Mouse (Mus musculus): ENCODE data around the gene Tspyl4. TPM values are rescaled to one million over a fixed set of nuclear protein-coding genes. Genes with fewer than 3 reads are reported as not detected.

Tspyl4 gene
- polyA plus RNA-seq, 1 experiment from 2014 or later, result 9.8 TPM

- Histone ChIP-seq H3K4me3 (ENCODE audit: low read depth, low read length) (no peak overlapping the region), H3K9me3 (ENCODE audit: control insufficient read depth, low read depth, low read length) (no peaks in the 10 kb centered on the region), H3K36me3 (ENCODE audit: control insufficient read depth, insufficient read depth, low read length) (no peaks in the 10 kb centered on the region), H3K27me3 (ENCODE audit: control insufficient read depth, insufficient read depth, low read length) (no peaks in the 10 kb centered on the region), H3K4me1 (ENCODE audit: control insufficient read depth, insufficient read depth, low read length) (no peaks in the 10 kb centered on the region), H3K27ac (ENCODE audit: low read length) (no peak overlapping the region), H3K9ac (replicated peaks; ENCODE audit: low read depth, low read length) (no peak overlapping the region), H3K4me2 (replicated peaks; ENCODE audit: low read depth, low read length) (no peak overlapping the region)
- WGBS, result 37% methylated on average over 6 of the region's 6 CpGs
- ATAC-seq (ENCODE audit: insufficient number of reproducible peaks, insufficient read depth, low FRiP score, low read depth), result no peak
Observed at GRCm38 (mm10) chr10:34341014-34341413, 43.8 kb downstream of the Tspyl4 start.

GRCm38 (mm10) chr10:34341886-34342285, 44.6 kb downstream of the Tspyl4 start:
- Histone ChIP-seq H3K27ac (ENCODE audit: low read length) (no peak overlapping the region), H3K27me3 (ENCODE audit: control insufficient read depth, insufficient read depth, low read length) (no peaks in the 10 kb centered on the region), H3K36me3 (ENCODE audit: control insufficient read depth, insufficient read depth, low read length) (no peaks in the 10 kb centered on the region), H3K4me1 (ENCODE audit: control insufficient read depth, insufficient read depth, low read length) (no peaks in the 10 kb centered on the region), H3K9ac (replicated peaks; ENCODE audit: low read depth, low read length) (no peak overlapping the region), H3K4me3 (ENCODE audit: low read depth, low read length) (no peak overlapping the region), H3K4me2 (replicated peaks; ENCODE audit: low read depth, low read length) (no peak overlapping the region), H3K9me3 (ENCODE audit: control insufficient read depth, low read depth, low read length) (no peaks in the 10 kb centered on the region)
- no peak for ATAC-seq (ENCODE audit: insufficient number of reproducible peaks, insufficient read depth, low FRiP score, low read depth)
- WGBS, result 84% methylated on average over 1 of the region's 1 CpGs

Other genes starting within 250 kb of the Tspyl4 start
- gene Calhm5, start 200.9 kb upstream of the Tspyl4 start, polyA plus RNA-seq (2014; fragmentation: Nextera tagmentation; extraction: Ambion mirVana), result 0.76 and 0.95 TPM in 2 replicates
- gene Calhm6, start 169.5 kb upstream of the Tspyl4 start, polyA plus RNA-seq (2014; fragmentation: Nextera tagmentation; extraction: Ambion mirVana), result 1.1 and 2.3 TPM in 2 replicates
- 27.9 and 29.0 TPM in 2 replicates for gene Dse, start 89.7 kb upstream of the Tspyl4 start, polyA plus RNA-seq (2014; fragmentation: Nextera tagmentation; extraction: Ambion mirVana)
- 55.0 and 56.3 TPM in 2 replicates for gene Tspyl1, start 15.3 kb upstream of the Tspyl4 start, polyA plus RNA-seq (2014; fragmentation: Nextera tagmentation; extraction: Ambion mirVana)
- 0.23 and 0.34 TPM in 2 replicates for gene Col10a1, start 92.5 kb downstream of the Tspyl4 start, polyA plus RNA-seq (2014; fragmentation: Nextera tagmentation; extraction: Ambion mirVana)
- gene Nt5dc1, start 121.1 kb downstream of the Tspyl4 start, polyA plus RNA-seq (2014; fragmentation: Nextera tagmentation; extraction: Ambion mirVana), result 11.6 and 13.1 TPM in 2 replicates
- 19.2 and 20.6 TPM in 2 replicates for gene Frk, start 186.0 kb downstream of the Tspyl4 start, polyA plus RNA-seq (2014; fragmentation: Nextera tagmentation; extraction: Ambion mirVana)